Mouse (Mus musculus) heart, embryonic 12.5 days (tissue): ENCODE measurements around the gene Ptprg. TPM values are rescaled to one million over a fixed set of nuclear protein-coding genes. Genes with fewer than 3 reads are reported as not detected.

ENCODE experiments used
- ATAC-seq: fragments of 200-750 bp; cut with Nextera tagmentation; 2 replicates; pipeline ENCODE4 v1.8.0; 2017; ENCODE audit warnings: moderate TSS enrichment, moderate library complexity; ENCODE audit not compliant: insufficient number of reproducible peaks, low FRiP score
- H3K27ac ChIP-seq: fragments of 300-500 bp; sonication (generic); 2 replicates; pipeline ENCODE4 v1.5.1; 2016; ENCODE audit warnings: mild to moderate bottlenecking, moderate library complexity; ENCODE audit not compliant: poor library complexity, severe bottlenecking
- H3K27me3 ChIP-seq: fragments of 300-500 bp; sonication (generic); replicated peaks from 2 replicates; pipeline ENCODE4 v1.6.1; 2016; ENCODE audit warnings: mild to moderate bottlenecking, moderate library complexity
- H3K36me3 ChIP-seq: fragments of 300-500 bp; sonication (generic); 2 replicates; pipeline ENCODE4 v1.6.1; 2016; ENCODE audit warnings: mild to moderate bottlenecking, moderate library complexity
- H3K4me1 ChIP-seq: fragments of 300-500 bp; sonication (generic); replicated peaks from 2 replicates; pipeline ENCODE4 v1.6.1; 2016; ENCODE audit warnings: mild to moderate bottlenecking
- H3K4me2 ChIP-seq: fragments of 300-500 bp; sonication (generic); 2 replicates; pipeline ENCODE4 v1.6.1; 2016; ENCODE audit warnings: mild to moderate bottlenecking, moderate library complexity
- H3K4me3 ChIP-seq: fragments of 300-500 bp; sonication (generic); 2 replicates; pipeline ENCODE4 v1.5.1; 2016; ENCODE audit warnings: mild to moderate bottlenecking
- H3K9ac ChIP-seq: fragments of 300-500 bp; sonication (generic); 2 replicates; pipeline ENCODE4 v1.6.1; 2016; ENCODE audit warnings: mild to moderate bottlenecking, moderate library complexity
- H3K9me3 ChIP-seq: fragments of 300-500 bp; sonication (generic); replicated peaks from 2 replicates; pipeline ENCODE4 v1.6.1; 2016; ENCODE audit warnings: mild to moderate bottlenecking, moderate library complexity
- WGBS: fragments of 180-500 bp; shearing (Covaris S2); methylation state at CpG from one replicate; pipeline ENCODE4 v1.1.7; 2016; 5-methylcytosine and 5-hydroxymethylcytosine counted together
- polyA plus RNA-seq: library from polyadenylated mRNA; unstranded; fragments of >200 nt; fragmentation: Nextera tagmentation; extraction: Ambion mirVana; gene quantifications from 2 replicates; pipeline ENCODE4 v1.2.1, GENCODE M21; 2016

Gene Ptprg
- polyA plus RNA-seq, 1 experiment from 2014 or later, result 17.8 TPM

DNA sequence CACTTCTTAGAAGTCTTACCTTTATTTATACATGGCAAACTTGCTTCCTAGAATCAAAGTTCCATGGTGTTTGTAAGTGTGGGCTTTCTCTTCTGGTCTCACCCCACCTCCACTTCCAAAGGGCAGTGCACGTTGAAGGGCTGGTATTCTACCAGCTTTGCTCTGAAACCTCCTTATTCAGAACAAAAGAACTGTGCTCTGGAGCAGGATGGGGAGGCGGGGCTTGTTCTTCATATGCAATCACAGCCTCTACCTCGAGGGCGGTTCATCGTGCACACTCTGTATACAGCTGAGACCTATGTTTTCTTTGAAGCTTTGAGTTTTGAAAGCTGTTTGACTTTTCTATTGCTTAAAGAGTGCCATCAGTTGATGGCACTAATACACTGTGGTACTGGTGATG, 412.5 kb downstream of the Ptprg start:
- H3K4me3 ChIP-seq, result no peak overlapping the region
- H3K4me1 ChIP-seq, result peaks cover 7% of the 10 kb centered on the region
- H3K4me2 ChIP-seq, result no peak overlapping the region
- 65% methylated on average over 5 of the region's 5 CpGs for WGBS
- no peak overlapping the region for H3K9ac ChIP-seq
- no peaks in the 10 kb centered on the region for H3K27me3 ChIP-seq
- H3K27ac ChIP-seq, result no peak overlapping the region
- no peaks in the 10 kb centered on the region for H3K9me3 ChIP-seq
- no peak for ATAC-seq
- no peaks in the 10 kb centered on the region for H3K36me3 ChIP-seq

DNA sequence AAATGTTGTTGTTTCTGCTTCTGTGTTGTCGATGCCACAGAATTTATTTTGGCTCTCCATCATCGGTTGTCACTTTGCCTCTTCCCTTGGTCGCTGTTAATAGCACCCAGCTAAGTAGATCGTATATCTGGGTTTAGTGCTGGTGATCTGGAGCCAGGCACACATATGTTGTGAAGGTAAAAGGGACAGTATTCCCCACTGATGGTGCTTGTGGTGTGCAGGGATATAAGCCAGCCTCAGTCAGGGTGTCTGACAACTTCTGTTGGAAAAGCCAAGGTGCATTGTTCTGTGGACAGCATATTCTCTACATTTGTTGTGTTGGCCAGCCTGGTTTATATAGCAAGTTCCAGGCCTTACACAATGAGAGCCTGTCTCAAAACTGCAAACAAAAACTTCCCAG, 428.4 kb downstream of the Ptprg start:
- H3K27me3 ChIP-seq, result no peaks in the 10 kb centered on the region
- no peak overlapping the region for H3K9ac ChIP-seq
- no peak overlapping the region for H3K27ac ChIP-seq
- 57% methylated on average over 4 of the region's 4 CpGs for WGBS
- peaks cover 12% of the 10 kb centered on the region for H3K4me1 ChIP-seq
- no peaks in the 10 kb centered on the region for H3K36me3 ChIP-seq
- no peak for ATAC-seq
- H3K4me3 ChIP-seq, result no peak overlapping the region
- H3K4me2 ChIP-seq, result no peak overlapping the region
- H3K9me3 ChIP-seq, result no peaks in the 10 kb centered on the region

DNA sequence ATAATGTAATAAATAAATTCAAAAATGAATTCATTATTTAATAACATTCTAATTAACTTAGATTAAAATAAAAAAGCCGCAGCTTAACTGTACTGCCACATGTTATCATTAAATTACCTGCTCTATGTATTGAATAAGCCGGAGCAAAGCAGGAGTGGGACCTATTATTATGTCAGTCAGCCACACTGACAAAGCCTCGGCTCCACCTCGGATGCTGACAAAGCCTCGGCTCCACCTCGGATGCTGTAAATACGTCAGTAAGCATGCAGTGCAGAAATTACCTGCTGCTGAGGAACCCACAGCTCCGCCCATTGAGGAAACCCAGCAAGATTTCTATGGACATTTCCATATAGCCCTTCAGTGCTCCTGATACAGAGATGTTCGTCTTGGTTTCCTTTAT, 429.7 kb downstream of the Ptprg start:
- peaks cover 12% of the 10 kb centered on the region for H3K4me1 ChIP-seq
- H3K9me3 ChIP-seq, result no peaks in the 10 kb centered on the region
- no peak overlapping the region for H3K4me2 ChIP-seq
- no peaks in the 10 kb centered on the region for H3K36me3 ChIP-seq
- WGBS, result 74% methylated on average over 9 of the region's 9 CpGs
- H3K9ac ChIP-seq, result no peak overlapping the region
- H3K27me3 ChIP-seq, result no peaks in the 10 kb centered on the region
- no peak overlapping the region for H3K27ac ChIP-seq
- no peak for ATAC-seq
- no peak overlapping the region for H3K4me3 ChIP-seq

DNA sequence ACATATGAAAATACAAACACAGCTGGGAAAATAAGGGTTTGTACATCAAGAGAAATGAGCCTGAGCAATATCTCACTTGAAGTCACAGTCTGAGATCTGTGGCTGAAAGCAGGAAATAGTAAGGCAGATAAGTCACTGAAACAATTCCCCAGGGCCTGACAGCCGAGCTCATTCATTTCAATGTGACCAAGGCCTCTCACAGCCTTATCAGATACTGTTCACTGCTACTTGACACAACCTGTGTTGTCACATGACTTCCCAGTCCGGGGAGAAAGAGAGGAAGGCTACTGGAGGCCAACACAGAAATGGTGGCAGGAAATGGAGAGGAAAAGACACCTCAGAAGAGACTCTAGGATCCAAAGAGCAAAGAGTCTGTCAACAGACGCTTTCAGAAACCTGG, 430.8 kb downstream of the Ptprg start:
- Histone ChIP-seq H3K27ac (no peak overlapping the region), H3K9ac (no peak overlapping the region), H3K4me3 (no peak overlapping the region), H3K9me3 (no peaks in the 10 kb centered on the region), H3K36me3 (no peaks in the 10 kb centered on the region), H3K27me3 (no peaks in the 10 kb centered on the region), H3K4me1 (peaks cover 12% of the 10 kb centered on the region), H3K4me2 (no peak overlapping the region)
- no peak; the same call in 1 of the 2 replicates for ATAC-seq
- 25% methylated on average over 3 of the region's 3 CpGs for WGBS

DNA sequence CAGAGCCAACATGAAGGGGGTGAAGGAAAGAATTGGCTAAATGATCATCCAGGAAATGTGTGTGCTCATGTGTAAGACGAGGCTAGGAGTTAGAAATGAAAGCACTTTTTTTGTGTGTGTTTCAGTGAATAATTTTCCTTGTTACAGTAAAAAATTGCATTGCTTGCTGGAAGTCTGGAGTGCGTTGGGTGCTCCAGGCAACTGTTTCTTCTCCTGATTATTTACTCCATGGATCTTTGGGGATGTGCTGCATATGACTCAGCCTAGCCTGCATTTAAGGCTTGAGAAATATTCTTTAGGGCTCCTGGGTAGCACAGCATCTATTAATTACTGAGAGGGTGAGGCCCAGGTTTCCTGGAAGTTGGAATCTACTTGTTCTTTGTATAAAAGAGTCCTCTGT, 435.6 kb downstream of the Ptprg start:
- Histone ChIP-seq H3K4me1 (peaks cover 4% of the 10 kb centered on the region), H3K36me3 (no peaks in the 10 kb centered on the region), H3K9ac (no peak overlapping the region), H3K27ac (no peak overlapping the region), H3K4me2 (no peak overlapping the region), H3K9me3 (no peaks in the 10 kb centered on the region), H3K4me3 (no peak overlapping the region), H3K27me3 (no peaks in the 10 kb centered on the region)
- no peak for ATAC-seq
- 67% methylated on average over 2 of the region's 2 CpGs for WGBS

DNA sequence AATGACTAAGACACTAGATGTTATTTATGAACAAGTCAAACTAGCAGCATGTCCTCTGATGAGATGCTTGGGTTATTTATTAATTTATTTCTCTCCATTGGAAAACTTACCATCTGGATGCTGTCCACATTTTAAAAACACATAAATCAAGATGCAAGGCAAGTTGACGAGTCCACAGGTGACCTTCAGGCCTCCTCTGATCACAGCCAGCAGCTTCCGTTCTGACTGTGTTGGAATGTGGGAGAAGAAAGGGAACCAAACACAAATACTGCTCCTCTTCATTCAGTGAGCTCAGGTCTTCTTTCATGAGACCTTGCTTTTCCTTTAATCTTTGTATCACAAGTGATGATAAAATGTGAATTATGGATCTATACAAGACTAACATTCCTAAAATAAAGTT, 437.8 kb downstream of the Ptprg start:
- Histone ChIP-seq H3K4me2 (no peak overlapping the region), H3K4me3 (no peak overlapping the region), H3K27me3 (no peaks in the 10 kb centered on the region), H3K27ac (no peak overlapping the region), H3K9ac (no peak overlapping the region), H3K36me3 (no peaks in the 10 kb centered on the region), H3K4me1 (no peaks in the 10 kb centered on the region), H3K9me3 (no peaks in the 10 kb centered on the region)
- WGBS, result 67% methylated on average over 2 of the region's 2 CpGs
- no peak for ATAC-seq

DNA sequence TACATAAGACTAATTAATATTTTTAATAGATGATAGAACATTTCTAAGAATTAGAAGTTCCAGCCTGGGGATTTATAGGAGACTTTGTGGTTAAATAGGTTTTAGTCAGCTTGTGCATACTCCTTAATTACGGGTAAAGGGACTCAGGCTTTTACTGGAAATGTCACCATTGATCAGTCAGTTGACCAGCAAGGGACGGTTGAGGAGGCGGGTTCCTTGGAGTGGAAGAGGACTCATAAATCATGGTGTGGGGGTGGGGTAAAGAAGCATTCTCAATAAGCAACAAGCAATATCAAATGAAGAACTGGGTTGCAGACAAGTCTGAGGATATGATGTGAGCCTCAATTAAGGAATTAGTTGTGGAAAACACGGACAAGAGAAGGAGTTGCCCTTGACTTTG, 438.8 kb downstream of the Ptprg start:
- WGBS, result 73% methylated on average over 4 of the region's 4 CpGs
- Histone ChIP-seq H3K27me3 (no peaks in the 10 kb centered on the region), H3K9me3 (no peaks in the 10 kb centered on the region), H3K4me2 (no peak overlapping the region), H3K9ac (no peak overlapping the region), H3K36me3 (no peaks in the 10 kb centered on the region), H3K4me3 (no peak overlapping the region), H3K4me1 (no peaks in the 10 kb centered on the region), H3K27ac (no peak overlapping the region)
- ATAC-seq, result no peak

DNA sequence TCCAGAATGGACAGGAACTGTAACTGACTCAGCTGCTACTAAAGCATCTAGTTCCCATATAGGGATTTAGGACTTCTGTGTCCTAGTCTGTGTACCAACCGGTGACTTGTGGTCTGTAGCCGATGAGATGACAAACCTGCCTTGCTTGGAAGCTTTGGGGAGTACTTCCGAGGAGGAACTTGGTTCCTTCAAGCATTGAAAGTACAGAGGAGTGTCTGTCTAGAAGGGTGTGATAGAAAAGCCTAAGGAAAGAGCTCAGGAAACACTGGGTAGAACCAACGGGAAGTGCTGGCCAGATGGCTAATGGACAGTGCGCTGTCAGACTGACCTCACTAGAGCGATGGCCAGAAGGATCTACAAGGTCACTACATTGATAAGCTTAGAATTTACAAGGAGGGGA, 439.2 kb downstream of the Ptprg start:
- H3K9me3 ChIP-seq, result no peaks in the 10 kb centered on the region
- ATAC-seq, result no peak
- H3K4me2 ChIP-seq, result no peak overlapping the region
- no peaks in the 10 kb centered on the region for H3K4me1 ChIP-seq
- WGBS, result 79% methylated on average over 6 of the region's 6 CpGs
- no peak overlapping the region for H3K27ac ChIP-seq
- H3K9ac ChIP-seq, result no peak overlapping the region
- H3K4me3 ChIP-seq, result no peak overlapping the region
- no peaks in the 10 kb centered on the region for H3K27me3 ChIP-seq
- no peaks in the 10 kb centered on the region for H3K36me3 ChIP-seq

DNA sequence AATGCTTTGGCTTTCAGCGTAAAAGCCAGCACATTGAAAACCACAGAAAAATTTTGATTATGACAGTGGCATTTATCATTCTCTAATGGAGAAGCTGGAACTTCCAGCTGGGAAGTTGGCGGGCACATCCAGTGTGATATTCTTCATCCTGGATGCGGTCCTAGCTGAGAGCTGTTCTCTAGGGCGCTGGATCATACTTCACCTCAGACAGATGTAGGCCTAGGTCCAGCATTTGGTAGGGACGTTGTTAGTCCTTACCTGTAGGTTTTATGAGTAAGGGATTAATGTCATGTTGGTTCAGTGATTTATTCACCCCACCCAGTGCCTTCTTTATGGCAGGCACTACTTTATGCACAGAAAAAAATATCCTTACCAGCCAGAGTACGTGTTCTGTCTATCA, 444.2 kb downstream of the Ptprg start:
- Histone ChIP-seq H3K4me3 (no peak overlapping the region), H3K9ac (no peak overlapping the region), H3K36me3 (no peaks in the 10 kb centered on the region), H3K27ac (no peak overlapping the region), H3K4me1 (no peaks in the 10 kb centered on the region), H3K27me3 (no peaks in the 10 kb centered on the region), H3K4me2 (no peak overlapping the region), H3K9me3 (no peaks in the 10 kb centered on the region)
- WGBS, result 84% methylated on average over 6 of the region's 6 CpGs
- ATAC-seq, result no peak

DNA sequence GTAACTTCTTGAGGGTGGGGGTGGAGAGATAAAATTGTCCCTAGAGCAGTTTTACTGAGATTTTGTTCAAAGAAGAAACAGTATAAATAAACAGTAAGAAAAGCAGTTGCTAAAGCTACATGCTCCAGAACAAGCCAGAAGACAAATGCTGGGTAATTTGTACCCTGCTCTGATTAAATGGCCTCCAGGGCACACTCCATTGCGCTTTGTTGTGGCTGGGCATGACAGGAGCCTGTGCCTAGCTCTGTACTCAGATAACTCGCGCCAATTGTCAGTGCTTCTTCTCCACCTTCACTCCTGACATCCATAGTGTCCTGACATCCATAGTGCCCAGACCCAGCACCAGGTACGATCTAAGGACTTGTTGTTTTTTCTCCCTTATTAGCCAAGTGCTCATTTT, 445.1 kb downstream of the Ptprg start:
- no peak overlapping the region for H3K4me2 ChIP-seq
- H3K36me3 ChIP-seq, result no peaks in the 10 kb centered on the region
- H3K4me3 ChIP-seq, result no peak overlapping the region
- WGBS, result 82% methylated on average over 4 of the region's 4 CpGs
- no peak for ATAC-seq
- no peaks in the 10 kb centered on the region for H3K9me3 ChIP-seq
- H3K9ac ChIP-seq, result no peak overlapping the region
- no peaks in the 10 kb centered on the region for H3K4me1 ChIP-seq
- H3K27me3 ChIP-seq, result no peaks in the 10 kb centered on the region
- H3K27ac ChIP-seq, result no peak overlapping the region

DNA sequence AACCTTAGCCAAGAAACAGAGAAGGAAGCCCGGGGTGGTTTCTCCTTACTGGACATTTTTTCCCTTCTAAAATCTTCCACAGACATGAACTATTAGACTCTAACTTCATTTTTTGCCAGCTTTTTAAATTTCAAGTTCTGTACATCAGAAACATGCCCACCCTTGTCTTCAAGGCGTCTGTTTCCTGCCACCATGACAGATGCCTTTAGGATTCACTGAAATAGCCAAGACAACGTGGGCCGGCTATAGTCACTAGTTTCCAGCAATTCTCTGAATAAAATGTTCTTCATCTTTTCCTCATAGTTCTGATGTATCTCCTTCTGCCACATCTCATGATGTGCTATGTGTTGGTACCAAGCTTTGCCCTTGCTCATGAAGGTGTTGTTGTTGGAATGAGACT, 450.7 kb downstream of the Ptprg start:
- Histone ChIP-seq H3K4me3 (no peak overlapping the region), H3K9ac (no peak overlapping the region), H3K4me2 (no peak overlapping the region), H3K27me3 (no peaks in the 10 kb centered on the region), H3K27ac (no peak overlapping the region), H3K4me1 (no peaks in the 10 kb centered on the region), H3K9me3 (no peaks in the 10 kb centered on the region), H3K36me3 (no peaks in the 10 kb centered on the region)
- no peak for ATAC-seq
- 88% methylated on average over 4 of the region's 4 CpGs for WGBS

DNA sequence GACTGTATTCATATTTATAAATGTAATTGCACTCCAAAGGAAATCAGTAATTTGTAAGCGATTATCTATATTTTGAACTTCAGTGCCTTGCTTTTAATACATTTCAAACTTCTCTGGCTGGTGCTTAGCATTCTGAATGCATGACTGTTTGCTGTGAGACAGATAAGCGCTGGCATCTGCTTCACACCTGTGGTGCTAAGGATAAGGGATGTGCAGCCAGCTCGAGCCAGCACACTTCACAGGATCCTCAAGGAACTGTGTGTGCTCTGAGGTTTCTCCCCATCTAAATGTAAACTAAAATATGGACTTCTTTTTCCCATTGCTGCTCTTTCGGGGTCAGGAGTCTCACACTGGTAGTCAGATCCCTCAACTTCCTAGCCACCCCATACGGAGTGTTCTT, 458.4 kb downstream of the Ptprg start:
- Histone ChIP-seq H3K27ac (no peak overlapping the region), H3K4me1 (no peaks in the 10 kb centered on the region), H3K9me3 (no peaks in the 10 kb centered on the region), H3K27me3 (no peaks in the 10 kb centered on the region), H3K4me3 (no peak overlapping the region), H3K4me2 (no peak overlapping the region), H3K36me3 (no peaks in the 10 kb centered on the region), H3K9ac (no peak overlapping the region)
- 71% methylated on average over 5 of the region's 5 CpGs for WGBS
- ATAC-seq, result no peak
